Mouse (Mus musculus) kidney, embryonic 14.5 days (tissue): ENCODE results near the gene Slc1a3. TPM values are rescaled to one million over a fixed set of nuclear protein-coding genes. Genes with fewer than 3 reads are reported as not detected.
A peak's percentile ranks its signal among the peaks of the same experiment; 100 is the strongest.

ENCODE experiments used
- ATAC-seq: fragments of 200-750 bp; cut with Nextera tagmentation; 2 replicates; pipeline ENCODE4 v1.8.0; 2017; ENCODE audit warnings: moderate number of reproducible peaks, mild to moderate bottlenecking, moderate TSS enrichment, moderate library complexity; ENCODE audit not compliant: low FRiP score, low TSS enrichment
- H3K27ac ChIP-seq: fragments of 300-500 bp; sonication (generic); 2 replicates; pipeline ENCODE4 v1.5.1; 2014; ENCODE audit warnings: low read depth, mild to moderate bottlenecking, low read length, moderate library complexity, mixed read lengths
- H3K27me3 ChIP-seq: fragments of 300-500 bp; sonication (generic); 2 replicates; pipeline ENCODE4 v1.6.1; 2014; ENCODE audit warnings: mild to moderate bottlenecking, low read length; ENCODE audit not compliant: control insufficient read depth, insufficient read depth
- H3K36me3 ChIP-seq: fragments of 300-500 bp; sonication (generic); 2 replicates; pipeline ENCODE4 v1.6.1; 2014; ENCODE audit warnings: low read length, mixed read lengths; ENCODE audit not compliant: control insufficient read depth, insufficient read depth
- H3K4me1 ChIP-seq: fragments of 300-500 bp; sonication (generic); 2 replicates; pipeline ENCODE4 v1.6.1; 2014; ENCODE audit warnings: low read length, mixed read lengths; ENCODE audit not compliant: control insufficient read depth, insufficient read depth
- H3K4me2 ChIP-seq: fragments of 300-500 bp; sonication (generic); replicated peaks from 2 replicates; pipeline ENCODE4 v1.6.1; 2014; ENCODE audit warnings: low read depth, mild to moderate bottlenecking, low read length
- H3K4me3 ChIP-seq: fragments of 300-500 bp; sonication (generic); 2 replicates; pipeline ENCODE4 v1.5.1; 2014; ENCODE audit warnings: mild to moderate bottlenecking, low read length
- H3K9ac ChIP-seq: fragments of 300-500 bp; sonication (generic); 2 replicates; pipeline ENCODE4 v1.6.1; 2014; ENCODE audit warnings: low read depth, mild to moderate bottlenecking, low read length, moderate library complexity
- H3K9me3 ChIP-seq: fragments of 300-500 bp; sonication (generic); 2 replicates; pipeline ENCODE4 v1.6.1; 2016; ENCODE audit warnings: low read length; ENCODE audit not compliant: control insufficient read depth
- WGBS: fragments of 180-500 bp; shearing (Covaris S2); extraction: QIAGEN DNeasy Blood & Tissue Kit; methylation state at CpG from one replicate; pipeline ENCODE4 v1.1.7; 2014; 5-methylcytosine and 5-hydroxymethylcytosine counted together
- polyA plus RNA-seq: library from polyadenylated mRNA; unstranded; fragments of >200 nt; fragmentation: Nextera tagmentation; extraction: Ambion mirVana; gene quantifications from 2 replicates; pipeline ENCODE4 v1.2.1, GENCODE M21; 2014

The Slc1a3 gene
- polyA plus RNA-seq, 1 experiment from 2014 or later: 16.8 TPM

DNA sequence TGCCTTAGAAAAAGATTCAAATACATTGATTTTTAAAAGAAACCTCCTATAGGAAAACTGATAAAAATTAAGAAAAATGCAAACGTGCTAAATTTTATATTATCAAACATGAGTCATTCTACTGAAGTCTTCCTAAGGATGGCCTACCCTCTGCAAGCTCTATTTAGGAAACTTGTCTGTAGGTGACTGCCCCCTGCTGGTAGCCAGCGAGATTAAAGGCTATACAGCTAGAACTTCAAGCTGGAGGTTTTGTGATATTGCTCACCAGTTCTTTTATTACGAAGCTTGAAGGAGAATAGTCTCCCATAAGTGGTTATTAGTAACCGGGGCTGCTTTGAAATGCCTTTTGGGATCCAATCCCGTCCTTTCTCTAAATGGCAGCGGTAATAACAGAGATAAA, 77.2 kb downstream of the Slc1a3 start:
- H3K27ac ChIP-seq: no peak overlapping the region

GRCm38 (mm10) chr15:8632361-8632760, 78.2 kb downstream of the Slc1a3 start:
- Histone ChIP-seq H3K27me3 (no peaks in the 10 kb centered on the region; the same call in 1 of the 2 replicates), H3K9ac (no peak overlapping the region), H3K27ac (no peak overlapping the region), H3K4me3 (no peak overlapping the region), H3K4me1 (0 out of 2 replicates have a peak, but pooled peaks cover 4% of the 10 kb centered on the region), H3K36me3 (no peaks in the 10 kb centered on the region), H3K9me3 (no peaks in the 10 kb centered on the region), H3K4me2 (no peak overlapping the region)
- peak; percentile 40; the same call in 1 of the 2 replicates for ATAC-seq
- 16% methylated on average over 10 of the region's 10 CpGs for WGBS

More for the DNA sequence above, 77.2 kb downstream of the Slc1a3 start:
- Histone ChIP-seq H3K27me3 (no peaks in the 10 kb centered on the region; the same call in 1 of the 2 replicates), H3K36me3 (no peaks in the 10 kb centered on the region), H3K4me1 (0 out of 2 replicates have a peak, but pooled peaks cover 4% of the 10 kb centered on the region), H3K9me3 (no peaks in the 10 kb centered on the region), H3K4me3 (no peak overlapping the region), H3K4me2 (no peak overlapping the region), H3K9ac (no peak overlapping the region)
- no peak for ATAC-seq
- WGBS: 65% methylated on average over 6 of the region's 6 CpGs

DNA sequence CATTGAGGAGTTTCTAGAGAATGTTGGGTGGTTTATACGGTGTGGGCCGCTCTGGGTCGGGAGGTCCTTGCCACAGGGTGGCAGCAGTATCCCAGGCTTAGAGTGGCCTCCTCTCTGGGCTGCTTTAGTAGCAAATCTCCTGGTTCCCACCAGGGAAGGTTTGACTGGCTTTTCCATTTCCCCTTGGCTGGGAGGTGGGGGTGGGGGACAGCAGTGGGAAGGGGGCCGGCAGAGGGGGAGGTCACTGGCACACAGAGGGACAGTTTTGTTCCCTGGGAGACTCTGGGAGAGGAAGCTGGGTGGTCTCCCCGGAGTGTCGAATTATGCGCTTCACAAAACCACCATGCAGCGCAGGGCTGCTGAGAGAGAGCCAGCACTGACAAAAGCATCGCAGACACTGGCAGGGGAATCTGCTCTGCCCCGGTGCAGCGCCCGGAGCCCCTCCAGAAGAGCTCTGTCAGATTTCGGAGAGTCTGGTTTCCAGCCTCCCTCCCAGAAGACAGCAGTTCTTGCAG, 81.2 kb downstream of the Slc1a3 start:
- Histone ChIP-seq H3K27ac (peak overlapping the region; percentile 17; the same call in 1 of the 2 replicates), H3K4me2 (peak overlapping the region; percentile 81), H3K27me3 (peaks cover 3% of the 10 kb centered on the region; the same call in 1 of the 2 replicates), H3K9ac (peak overlapping the region; percentile 51), H3K4me1 (0 out of 2 replicates have a peak, but pooled peaks cover 4% of the 10 kb centered on the region), H3K9me3 (no peaks in the 10 kb centered on the region), H3K4me3 (peak overlapping the region; percentile 41), H3K36me3 (no peaks in the 10 kb centered on the region)
- WGBS: 2% methylated on average over 13 of the region's 13 CpGs
- peak; percentile 91 for ATAC-seq

DNA sequence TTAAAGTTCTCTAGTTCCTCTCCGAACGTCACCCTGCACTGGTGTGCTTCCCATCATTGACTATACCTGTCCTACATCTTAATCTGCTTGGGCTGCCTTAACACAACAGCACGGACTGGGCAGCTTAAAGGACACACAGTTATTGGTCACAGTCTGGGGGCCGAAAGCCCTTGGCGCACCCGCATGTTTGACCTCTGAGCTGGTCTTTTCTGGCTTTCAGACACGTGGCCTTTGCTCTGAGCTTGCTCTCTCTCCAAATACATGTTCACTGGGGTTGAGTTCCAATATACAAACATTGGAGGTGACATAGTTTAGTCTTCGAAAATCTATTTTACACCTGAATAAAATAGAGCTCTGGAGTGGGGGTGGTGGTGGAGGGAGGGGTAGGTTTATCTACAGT, 82.4 kb downstream of the Slc1a3 start:
- Histone ChIP-seq H3K36me3 (no peaks in the 10 kb centered on the region), H3K4me3 (no peak overlapping the region), H3K27me3 (peaks cover 3% of the 10 kb centered on the region; the same call in 1 of the 2 replicates), H3K9ac (no peak overlapping the region), H3K9me3 (no peaks in the 10 kb centered on the region), H3K4me2 (peak overlapping the region; percentile 81; the same call in 1 of the 2 replicates), H3K27ac (no peak overlapping the region), H3K4me1 (0 out of 2 replicates have a peak, but pooled peaks cover 4% of the 10 kb centered on the region)
- WGBS: 76% methylated on average over 8 of the region's 8 CpGs
- no peak for ATAC-seq

GRCm38 (mm10) chr15:8627097-8627537, 83.4 kb downstream of the Slc1a3 start:
- WGBS: 7% methylated on average over 15 of the region's 15 CpGs
- Histone ChIP-seq H3K36me3 (no peaks in the 10 kb centered on the region), H3K9ac (peak overlapping the region; percentile 32; the same call in 1 of the 2 replicates), H3K27me3 (peaks cover 3% of the 10 kb centered on the region; the same call in 1 of the 2 replicates), H3K4me1 (0 out of 2 replicates have a peak, but pooled peaks cover 4% of the 10 kb centered on the region), H3K4me2 (peak overlapping the region; percentile 81), H3K9me3 (no peaks in the 10 kb centered on the region), H3K27ac (no peak overlapping the region), H3K4me3 (peak overlapping the region; percentile 38)
- ATAC-seq: no peak

GRCm38 (mm10) chr15:8625370-8625769, 85.2 kb downstream of the Slc1a3 start:
- H3K4me1 ChIP-seq: 0 out of 2 replicates have a peak, but pooled peaks cover 4% of the 10 kb centered on the region
- no peaks in the 10 kb centered on the region for H3K9me3 ChIP-seq
- peaks cover 3% of the 10 kb centered on the region; the same call in 1 of the 2 replicates for H3K27me3 ChIP-seq
- no peaks in the 10 kb centered on the region for H3K36me3 ChIP-seq
- WGBS: 45% methylated on average over 7 of the region's 7 CpGs
- no peak overlapping the region for H3K4me2 ChIP-seq
- 0 out of 2 replicates have a peak, but pooled peaks have one; percentile 6 for ATAC-seq
- no peak overlapping the region for H3K4me3 ChIP-seq
- H3K27ac ChIP-seq: no peak overlapping the region
- H3K9ac ChIP-seq: no peak overlapping the region

GRCm38 (mm10) chr15:8623879-8624278, 86.7 kb downstream of the Slc1a3 start:
- no peaks in the 10 kb centered on the region for H3K4me1 ChIP-seq
- no peak overlapping the region for H3K4me2 ChIP-seq
- no peaks in the 10 kb centered on the region for H3K9me3 ChIP-seq
- H3K36me3 ChIP-seq: no peaks in the 10 kb centered on the region
- no peak overlapping the region for H3K27ac ChIP-seq
- H3K9ac ChIP-seq: no peak overlapping the region
- ATAC-seq: no peak
- H3K27me3 ChIP-seq: peaks cover 3% of the 10 kb centered on the region
- H3K4me3 ChIP-seq: no peak overlapping the region

DNA sequence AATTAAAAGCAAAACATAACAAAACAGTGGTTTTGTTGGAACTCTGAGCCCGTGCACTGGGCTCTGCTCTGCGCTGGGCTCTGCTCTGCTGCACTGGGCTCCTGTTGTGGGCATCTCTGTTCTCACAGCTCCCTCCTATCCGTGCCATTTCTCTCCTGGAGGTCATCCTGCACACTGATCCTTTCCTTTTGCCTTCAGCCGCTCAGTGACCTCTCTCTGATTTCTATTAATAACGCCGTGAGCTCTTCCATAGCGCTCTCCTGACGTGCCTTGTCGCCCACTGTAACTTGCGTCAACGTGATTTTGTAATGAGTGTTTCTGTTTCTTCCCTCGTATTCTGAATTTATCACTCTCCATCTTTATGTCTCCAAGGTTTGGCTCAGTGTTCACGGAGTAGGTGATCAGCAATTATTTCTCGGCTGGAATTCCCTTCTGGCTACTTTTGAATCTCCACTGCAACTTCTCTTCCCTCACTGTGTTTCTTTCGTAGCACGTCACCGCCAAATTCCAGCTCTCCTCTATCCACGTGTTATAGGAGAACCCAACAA, 91.0 kb downstream of the Slc1a3 start:
- 72% methylated on average over 18 of the region's 18 CpGs for WGBS
- ATAC-seq: no peak
- H3K4me3 ChIP-seq: no peak overlapping the region
- no peaks in the 10 kb centered on the region for H3K36me3 ChIP-seq
- no peaks in the 10 kb centered on the region for H3K9me3 ChIP-seq
- H3K9ac ChIP-seq: no peak overlapping the region
- H3K27ac ChIP-seq: no peak overlapping the region
- H3K4me1 ChIP-seq: no peaks in the 10 kb centered on the region
- no peaks in the 10 kb centered on the region; the same call in 1 of the 2 replicates for H3K27me3 ChIP-seq
- no peak overlapping the region for H3K4me2 ChIP-seq

DNA sequence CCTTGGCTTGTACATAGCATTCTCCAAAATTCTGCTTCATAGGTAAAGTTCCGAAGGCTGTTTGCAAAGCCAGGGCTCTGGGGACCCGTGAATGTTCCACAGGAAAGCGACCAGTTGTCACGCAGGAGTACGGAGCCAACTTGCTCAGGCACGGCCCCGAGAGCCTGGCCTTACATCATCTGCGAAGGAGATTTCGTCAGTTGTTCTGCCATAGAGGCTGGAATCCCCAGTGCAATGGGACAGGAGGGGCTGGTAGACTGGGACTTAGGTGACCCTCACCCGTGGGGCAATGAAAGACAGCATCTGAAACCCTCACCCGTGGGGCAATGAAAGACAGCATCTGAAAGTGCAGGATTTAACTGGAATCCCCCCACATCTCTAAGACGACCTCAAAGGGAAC, 94.3 kb downstream of the Slc1a3 start:
- Histone ChIP-seq H3K4me1 (no peaks in the 10 kb centered on the region), H3K9ac (no peak overlapping the region), H3K27ac (no peak overlapping the region), H3K4me3 (no peak overlapping the region), H3K36me3 (no peaks in the 10 kb centered on the region), H3K4me2 (no peak overlapping the region), H3K27me3 (no peaks in the 10 kb centered on the region; the same call in 1 of the 2 replicates), H3K9me3 (no peaks in the 10 kb centered on the region)
- ATAC-seq: no peak
- WGBS: 80% methylated on average over 12 of the region's 12 CpGs
